Mouse (Mus musculus) megakaryocyte-erythroid progenitor cell, adult 5-6 weeks (primary cell): ENCODE results near the gene Glt28d2. TPM values are rescaled to one million over a fixed set of nuclear protein-coding genes. Genes with fewer than 3 reads are reported as not detected.

ENCODE experiments used
- ATAC-seq: replicated peaks from 2 replicates; pipeline ENCODE4 v1.8.0; 2016; ENCODE audit warnings: mild to moderate bottlenecking, inconsistent platforms; ENCODE audit not compliant: severe bottlenecking, poor library complexity, low FRiP score, low TSS enrichment
- total RNA-seq, 2 experiments: library from RNA; stranded (forward) in 1 of 2; stranded (reverse) in 1 of 2; fragments of 200-1000, 215-1000 nt in 1 of 2; fragments of >200 nt in 1 of 2; fragmentation: Nextera tagmentation in 1 of 2; gene quantifications; 2 replicates each; pipeline ENCODE4 v1.2.3; 2014 to 2017

Gene Glt28d2
- total RNA-seq, 2 experiments from 2014 or later: 1.4 TPM; not detected in 1

DNA sequence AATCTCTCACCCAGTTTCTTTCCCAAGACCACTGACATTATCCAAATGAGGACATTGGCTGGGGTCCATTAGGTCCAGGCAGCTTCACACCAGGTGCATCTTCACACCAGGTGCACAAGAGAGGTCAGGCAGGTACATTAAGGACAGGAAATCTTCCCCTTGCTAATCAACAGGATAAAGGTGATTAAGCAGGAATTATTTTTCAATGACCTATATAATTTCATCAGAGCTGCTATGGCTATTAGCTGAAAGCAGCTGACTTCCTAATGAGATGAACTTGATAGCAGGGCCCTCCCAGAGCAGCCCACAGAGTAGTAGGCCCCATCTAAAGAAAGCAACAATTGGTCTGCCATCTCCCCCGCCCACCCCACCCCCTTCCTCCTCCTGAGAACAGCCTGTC lies 1.4 kb downstream of the Glt28d2 start:
- ATAC-seq: no peak

DNA sequence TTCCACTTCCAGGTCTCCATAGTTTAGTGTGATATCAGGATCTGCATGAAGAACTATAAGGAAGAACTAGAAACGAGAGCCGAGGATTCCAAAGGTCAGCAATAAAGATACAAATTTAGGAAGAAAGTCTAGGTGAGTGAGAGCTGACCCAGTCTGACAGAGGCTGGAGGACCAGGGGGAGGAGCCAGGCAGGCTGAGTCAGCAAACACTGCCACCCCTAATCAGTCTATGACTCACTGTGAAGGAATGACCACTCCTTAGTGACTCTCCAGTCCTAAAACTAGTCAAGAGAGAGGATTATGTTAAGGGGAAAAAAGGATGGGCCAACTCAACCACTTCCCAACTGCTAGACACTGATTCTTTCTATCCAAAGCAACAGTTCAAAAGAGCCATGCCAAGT lies 6.6 kb downstream of the Glt28d2 start:
- ATAC-seq: no peak

DNA sequence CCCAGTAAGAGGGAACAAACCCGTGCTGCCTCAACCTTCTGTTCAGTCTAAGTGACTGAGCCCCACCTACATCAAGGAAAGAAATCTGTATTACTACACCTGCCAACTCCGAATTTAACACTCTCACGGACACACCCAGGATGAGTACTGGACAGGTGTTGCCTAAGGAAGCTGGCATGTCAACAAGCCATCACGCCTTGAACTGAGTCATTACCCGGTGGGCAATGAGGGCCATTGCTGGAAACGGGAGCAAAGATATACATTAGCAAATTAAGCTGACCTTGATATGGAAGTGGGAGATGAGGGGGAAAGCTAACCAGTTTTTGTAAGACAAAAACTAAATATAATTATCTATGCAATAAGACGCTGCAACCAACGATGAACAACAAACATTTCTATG lies 7.2 kb downstream of the Glt28d2 start:
- no peak for ATAC-seq

DNA sequence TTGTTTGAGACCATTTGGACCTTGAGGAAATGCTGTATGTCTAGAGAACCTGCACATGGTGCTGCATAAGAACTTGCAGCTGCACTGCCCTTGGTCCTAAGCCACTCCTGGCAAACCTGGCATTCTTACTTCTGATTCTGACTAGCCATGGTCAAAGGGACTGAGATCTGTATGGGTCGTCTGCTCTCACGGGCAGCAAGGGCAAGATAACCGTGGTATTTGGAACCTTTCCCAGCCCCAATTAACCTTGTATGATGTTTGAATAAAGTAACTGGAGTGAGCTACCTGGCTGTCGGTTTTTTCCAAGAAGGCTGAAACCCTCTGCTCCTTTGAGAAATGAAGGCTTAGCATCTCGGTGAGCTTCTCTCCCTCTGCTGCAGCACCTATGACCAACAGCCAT lies 8.4 kb downstream of the Glt28d2 start:
- ATAC-seq: no peak

DNA sequence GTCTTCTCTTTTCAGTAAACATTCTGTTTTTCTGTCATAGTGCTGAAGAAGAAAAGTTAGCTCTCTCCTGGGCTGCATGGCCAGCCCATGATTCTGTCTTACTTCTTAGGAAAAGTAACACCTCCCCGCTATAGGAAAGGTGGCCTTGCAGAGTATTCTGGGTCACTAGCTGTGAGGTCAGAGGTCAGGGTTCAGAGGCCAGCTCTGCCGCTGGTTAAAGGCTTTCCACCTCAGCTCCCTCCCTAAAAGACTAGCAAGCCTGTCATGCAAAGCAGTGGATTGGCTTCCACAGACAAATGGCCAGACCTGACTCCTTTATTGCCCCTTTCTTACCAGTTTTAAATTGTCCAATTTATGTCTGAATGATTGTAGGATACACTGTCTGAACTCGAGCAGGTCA lies 23.3 kb downstream of the Glt28d2 start:
- ATAC-seq: no peak

DNA sequence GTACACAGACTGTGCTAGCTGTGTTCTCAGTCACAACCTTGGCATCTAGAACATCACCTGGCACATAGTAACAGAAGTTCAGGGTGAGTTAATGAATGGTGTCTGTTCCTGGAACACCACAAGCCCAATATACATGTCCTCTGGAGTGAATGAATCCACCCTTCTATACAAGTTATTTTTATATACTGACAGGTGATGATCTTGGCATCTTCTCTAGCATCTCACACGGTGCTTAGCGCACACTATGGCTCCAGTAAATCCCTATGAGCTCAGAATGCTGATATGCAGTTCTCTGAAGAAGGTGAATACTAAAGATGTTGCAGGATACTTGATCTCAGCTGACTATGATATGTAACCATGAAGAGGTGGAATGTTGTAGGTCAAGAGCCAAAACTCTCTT lies 24.4 kb downstream of the Glt28d2 start:
- no peak for ATAC-seq

DNA sequence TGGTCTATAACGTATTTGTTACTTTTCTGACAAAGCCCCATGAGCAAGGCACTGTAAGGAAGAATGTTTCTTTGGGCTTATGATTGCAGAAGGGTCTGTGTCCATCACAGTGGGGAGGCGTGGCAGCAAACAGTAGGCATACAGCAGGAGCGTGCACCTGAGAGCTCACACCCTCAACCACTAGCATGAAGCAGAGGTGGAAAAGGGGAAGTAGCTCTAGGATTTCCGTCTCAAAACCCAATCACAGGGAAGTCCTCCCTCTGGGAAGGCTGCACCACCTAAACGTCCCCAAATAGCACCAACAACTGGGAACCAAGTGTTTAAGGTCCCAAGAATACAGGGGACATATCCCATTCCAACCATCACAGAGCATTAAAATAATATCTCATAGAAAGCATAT lies 26.3 kb downstream of the Glt28d2 start:
- ATAC-seq: no peak

DNA sequence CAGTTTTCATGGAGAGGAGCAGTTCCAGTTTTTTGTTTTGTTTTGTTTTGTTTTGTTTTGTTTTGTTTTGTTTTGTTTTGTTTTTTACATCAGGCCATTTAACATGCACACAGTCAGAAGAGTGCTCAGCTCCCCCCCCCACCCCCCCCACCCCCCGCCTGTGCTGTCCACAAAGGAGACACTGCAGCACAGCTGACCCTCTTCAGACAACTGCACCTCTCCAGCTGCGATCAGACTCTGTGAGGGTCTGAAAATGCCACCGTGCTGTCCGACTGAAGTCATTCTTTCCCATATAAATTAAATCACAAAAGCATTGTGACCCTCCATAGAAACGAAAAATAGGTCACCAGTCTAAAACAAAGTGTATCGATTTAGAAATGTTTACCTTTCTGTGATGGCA lies 28.0 kb downstream of the Glt28d2 start:
- ATAC-seq: no peak

DNA sequence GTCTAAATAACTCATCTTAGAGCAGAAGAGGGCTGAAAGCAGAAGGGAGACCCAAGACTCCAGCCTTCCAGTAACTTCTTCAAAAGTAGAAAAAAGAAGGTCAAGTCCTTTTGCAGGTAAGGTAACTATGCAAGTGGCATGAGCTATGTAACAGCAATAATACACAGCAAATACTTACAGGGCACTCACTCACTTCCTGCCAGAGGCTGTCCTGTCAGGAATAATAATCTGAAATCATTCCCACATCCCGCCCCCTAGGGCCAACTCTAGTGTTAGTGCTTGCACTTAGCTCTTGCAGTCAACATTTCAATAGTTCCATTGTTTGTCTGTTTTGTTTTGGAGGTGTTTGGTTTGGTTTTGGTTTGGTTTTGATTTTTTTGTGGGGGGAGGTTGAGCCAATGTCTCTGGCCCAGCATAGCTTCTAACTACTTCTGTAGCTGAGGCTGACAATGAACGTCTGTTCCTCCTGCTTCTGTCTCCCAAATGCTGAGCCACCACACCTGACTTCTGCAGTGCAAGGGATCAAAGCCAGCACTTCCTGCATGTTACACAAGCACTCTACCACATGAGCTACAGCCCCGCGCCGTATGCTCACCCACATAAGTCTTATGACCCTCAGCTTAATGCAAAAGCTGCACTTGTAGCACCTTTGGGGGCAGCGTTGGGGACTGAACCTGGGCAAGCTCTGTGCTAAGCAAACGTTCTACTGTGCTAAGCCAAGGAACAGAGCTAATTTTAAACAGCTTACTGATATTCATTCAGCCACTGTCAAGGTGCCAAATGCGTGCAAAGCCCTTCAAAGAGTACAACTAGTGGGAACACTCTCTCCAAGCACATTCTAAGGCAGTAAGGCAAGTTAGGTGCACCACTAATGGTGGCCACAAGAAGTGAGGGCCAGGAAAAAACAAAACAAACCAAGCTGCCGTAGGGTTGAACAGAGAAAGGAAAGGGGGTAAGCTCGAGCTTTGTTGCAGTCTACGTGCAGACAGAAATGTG lies 28.9 kb downstream of the Glt28d2 start:
- ATAC-seq: 0 out of 2 replicates have a peak, but pooled peaks have one; percentile 14

DNA sequence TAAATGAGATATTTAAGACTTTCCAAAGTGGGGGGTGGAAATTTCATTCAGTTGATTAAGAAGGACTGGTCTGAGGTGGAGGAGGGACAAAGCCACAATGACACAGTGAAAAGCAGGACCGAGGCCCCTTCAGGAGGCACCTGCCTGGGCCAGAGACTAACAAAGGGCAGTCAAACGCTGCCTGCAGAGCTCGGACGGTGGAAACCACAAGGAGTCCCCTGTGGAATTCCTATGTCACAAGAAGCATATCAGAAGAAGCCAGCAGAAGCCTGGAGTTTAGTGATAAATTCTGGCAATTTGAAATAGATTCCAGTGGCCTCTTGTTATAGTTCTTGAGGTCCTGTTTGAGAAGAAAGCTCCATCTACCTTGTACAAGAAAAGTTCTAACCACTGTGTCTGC lies 30.2 kb downstream of the Glt28d2 start:
- peak; percentile 65; the same call in 1 of the 2 replicates for ATAC-seq

DNA sequence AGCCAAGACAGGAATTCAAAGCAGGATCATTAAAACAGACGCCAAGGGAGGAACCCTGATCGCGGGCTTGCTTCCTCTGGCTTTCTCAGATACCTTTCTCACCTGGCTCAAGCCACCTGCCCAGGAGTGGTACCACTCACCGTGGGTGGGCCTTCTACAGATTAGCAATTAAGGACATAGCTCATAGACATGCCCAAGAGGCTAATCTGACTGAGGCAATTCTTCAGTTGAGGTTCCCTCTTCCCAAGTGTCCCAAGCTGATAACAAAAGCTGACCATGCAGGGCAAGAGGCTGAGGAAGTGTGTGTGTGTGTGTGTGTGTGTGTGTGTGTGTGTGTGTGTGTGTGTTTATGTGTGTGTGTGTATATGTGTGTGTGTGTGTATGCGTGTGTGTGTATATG lies 31.4 kb downstream of the Glt28d2 start:
- ATAC-seq: peak; percentile 58

DNA sequence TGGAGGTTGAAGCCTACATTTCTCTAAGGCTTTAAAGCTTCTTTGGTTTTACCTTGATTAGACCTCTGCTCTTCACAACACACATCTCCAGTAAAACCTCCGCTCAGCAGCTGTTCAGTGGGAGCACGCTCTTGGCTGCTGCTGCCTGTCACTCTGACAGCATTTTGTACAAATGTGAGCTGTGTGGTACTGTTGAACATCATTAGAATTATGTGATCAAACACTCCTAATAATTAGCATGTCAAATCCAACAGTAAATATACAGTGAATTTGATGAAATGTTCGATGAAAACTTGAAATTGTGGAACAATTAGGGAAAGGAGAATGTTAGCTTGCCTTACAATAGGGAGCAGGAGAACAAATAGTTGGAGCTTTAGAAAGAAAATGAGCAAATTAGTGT lies 32.3 kb downstream of the Glt28d2 start:
- no peak for ATAC-seq

DNA sequence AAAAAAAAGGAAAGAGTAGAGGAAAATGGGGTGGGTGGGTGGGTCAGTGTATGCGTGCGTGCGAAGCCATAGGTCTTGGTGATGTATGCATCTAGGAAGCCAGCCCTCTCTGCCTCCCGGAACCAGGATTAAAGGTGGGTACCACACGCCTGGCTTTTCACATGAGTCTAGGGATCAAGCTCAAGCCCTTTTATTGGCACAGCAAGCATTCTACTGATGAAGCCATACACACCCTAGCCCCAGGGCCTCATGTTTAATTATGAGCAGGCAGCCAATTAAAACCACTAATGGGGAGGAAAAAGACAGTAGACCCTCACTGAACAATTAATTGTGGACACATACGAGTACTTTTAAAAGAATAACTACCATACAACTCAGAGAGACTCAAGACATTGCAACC lies 33.2 kb downstream of the Glt28d2 start:
- ATAC-seq: no peak

DNA sequence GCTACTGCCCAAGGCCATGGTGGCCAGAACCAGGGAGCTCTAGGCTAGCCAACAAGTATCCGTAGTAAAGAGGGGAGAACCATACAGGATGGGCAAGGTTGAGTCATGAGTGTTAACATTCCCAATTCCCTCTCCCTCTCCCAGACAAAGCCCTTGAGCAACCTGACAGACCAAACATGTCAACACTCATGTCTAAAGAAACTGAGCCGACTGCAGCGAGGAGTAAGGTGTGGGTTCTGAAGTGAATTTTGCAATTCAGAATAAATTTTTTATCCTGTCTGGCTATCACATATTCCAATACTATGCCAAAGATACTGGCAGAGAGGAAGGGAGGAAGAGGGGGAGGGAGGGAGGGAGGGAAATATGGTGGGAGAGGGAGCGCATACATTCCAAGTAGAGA lies 33.6 kb downstream of the Glt28d2 start:
- ATAC-seq: no peak

DNA sequence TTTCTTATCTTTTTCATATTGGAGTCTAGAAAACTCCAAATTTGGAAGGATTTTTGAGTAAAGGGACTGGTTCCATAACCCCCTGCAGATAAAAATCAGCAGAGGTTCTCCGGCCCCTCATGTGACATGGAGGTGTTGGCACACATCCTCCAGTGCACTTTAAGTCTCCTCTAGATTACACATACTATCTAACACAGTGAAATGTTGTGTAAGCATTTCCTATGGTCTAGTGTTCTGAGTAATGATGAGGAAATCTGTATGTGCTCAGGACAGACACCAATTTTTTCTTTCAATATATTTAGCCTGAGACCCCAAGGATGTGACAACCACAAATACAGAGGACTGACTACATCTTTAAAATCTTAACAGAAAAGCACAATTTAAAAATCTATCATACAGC lies 37.2 kb downstream of the Glt28d2 start:
- ATAC-seq: no peak

DNA sequence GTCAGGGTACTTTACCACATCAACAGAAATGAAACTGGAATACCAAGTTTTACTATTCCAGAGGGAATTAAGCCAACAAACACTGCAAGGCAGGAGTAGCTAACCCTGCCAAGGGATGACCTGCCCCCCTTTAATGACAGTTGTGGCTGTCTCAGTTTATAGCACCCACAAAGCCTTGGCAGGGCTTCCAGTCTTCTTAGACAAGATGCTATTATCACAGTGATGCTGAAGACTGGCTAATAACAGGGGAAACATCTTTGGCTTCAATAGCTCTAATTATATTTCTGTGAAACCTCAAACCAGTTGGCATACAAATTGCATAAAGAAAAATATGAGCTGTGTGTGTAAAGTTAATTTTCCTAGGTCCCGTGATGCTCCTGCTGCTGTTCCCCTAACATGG lies 41.0 kb downstream of the Glt28d2 start:
- no peak for ATAC-seq

DNA sequence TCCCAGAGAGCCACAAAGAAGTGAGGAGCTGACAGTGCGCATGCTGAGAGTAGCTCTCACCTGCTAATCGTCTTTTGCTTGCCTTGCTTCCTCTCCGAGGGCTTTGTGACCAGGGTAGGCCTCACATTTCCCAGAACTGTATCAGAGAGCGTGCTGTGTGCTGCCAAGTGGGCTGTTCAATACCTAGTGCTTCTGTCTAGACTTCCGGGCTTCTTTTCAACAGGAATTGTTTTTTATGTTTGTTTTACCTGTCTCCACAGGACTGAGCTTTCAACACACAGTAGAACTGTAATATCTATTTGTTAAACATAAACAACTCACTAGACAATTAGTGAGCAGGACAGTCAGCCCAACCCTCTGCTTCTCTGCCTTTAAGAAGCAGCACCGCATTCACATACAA lies 42.0 kb downstream of the Glt28d2 start:
- ATAC-seq: no peak

DNA sequence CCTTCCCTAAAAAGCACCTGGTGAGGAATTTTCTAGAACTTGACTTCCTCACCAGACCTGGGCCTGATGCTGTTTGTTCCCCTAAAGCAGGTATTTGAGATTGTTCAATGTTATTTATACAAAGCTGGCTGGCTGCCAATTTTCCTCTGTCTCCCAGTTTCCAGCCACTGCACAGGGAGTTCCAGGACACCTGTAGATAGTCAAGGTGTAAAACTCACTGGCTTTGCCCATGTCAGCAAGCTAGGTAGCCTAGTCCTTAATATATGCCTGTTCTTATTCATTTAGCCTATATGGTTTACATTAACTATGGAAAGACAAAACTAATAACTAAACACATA lies 44.5 kb downstream of the Glt28d2 start:
- ATAC-seq: no peak

DNA sequence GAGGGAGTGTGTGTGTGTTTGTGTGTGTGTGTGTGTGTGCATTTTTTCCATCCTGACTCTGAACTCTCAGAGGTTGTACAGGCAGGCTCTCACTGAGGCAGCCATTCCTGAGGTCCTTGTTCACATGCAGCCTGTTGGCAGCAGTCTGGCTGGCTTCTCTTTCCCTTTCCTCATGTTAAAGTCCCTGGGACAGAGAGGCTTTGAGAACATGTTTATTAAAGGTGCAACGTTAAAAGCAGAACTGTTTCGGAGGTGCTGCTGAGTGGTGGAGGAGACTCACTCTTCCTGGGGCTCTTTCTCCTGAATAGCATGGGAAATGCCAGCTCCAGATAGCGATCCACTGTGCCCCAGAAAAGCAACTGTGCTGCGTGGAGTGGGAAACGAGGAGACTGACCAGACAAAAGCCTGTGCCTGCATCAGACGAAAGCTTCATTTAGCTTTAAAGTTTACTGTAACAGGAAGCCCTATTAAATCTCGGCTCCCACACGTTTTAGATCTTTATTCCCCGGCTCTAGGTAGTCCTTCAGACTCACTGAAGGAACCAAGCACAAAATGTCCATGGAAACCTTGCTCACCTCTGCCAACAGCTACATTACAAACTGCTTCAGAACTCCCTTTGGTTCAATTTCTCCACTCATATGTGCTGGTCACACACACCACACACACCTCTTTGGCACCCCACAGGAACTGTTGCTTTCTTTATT lies 45.0 kb downstream of the Glt28d2 start:
- ATAC-seq: no peak

DNA sequence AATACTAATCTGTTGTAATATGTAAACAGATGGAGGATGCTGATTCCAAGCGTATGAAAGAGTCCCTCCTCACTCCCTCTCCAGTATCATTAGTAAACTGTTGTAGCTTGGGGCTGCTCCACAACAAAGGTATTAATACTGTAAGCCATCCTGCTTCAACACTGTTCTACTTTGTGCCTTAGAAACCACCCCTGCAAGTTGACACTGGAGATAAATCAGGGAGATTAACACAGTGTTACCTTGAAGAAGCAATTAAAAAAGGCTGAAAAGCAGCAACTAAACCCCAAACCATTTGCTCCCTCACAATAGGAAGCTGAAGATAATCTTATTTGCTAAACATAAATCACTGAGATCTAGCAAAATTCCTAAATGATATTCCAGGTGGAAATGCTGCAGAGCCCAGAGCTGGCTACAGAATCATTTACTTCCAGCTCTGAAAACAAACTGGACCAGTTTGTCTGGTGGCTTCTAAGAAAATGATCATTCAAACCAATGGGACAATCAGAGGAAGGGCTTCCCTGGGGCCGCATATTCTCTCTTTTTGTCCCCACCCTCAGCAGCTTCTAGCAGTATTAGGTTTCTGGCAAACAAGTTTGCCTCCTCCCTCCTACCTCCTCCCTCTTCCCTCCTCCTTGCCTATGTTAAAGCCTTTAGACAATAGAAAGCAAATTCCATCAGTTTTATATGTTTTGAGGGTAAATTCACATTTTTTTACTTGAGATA lies 45.7 kb downstream of the Glt28d2 start:
- no peak for ATAC-seq
